Mouse (Mus musculus): ENCODE results near the gene Etfbkmt.

- TF ChIP-seq CTCF (conservative IDR thresholded peaks at IDR 0.05; ENCODE audit: insufficient read depth, insufficient read length, low read depth, low read length) (no peak), POLR2A (IDR thresholded peaks at IDR 0.05; ENCODE audit: low read depth, low read length) (no peak)
These were observed 1.9 kb downstream of the Etfbkmt start for GRCm38 (mm10) chr6:149141393-149142173.

All from kidney, adult 2 months (tissue).